Mouse (Mus musculus): Measurements from ENCODE around the gene Wipf3. TPM values are rescaled to one million over a fixed set of nuclear protein-coding genes. Genes with fewer than 3 reads are reported as not detected.

Gene Wipf3
- total RNA-seq, 2 experiments from 2014 or later = not detected

DNA sequence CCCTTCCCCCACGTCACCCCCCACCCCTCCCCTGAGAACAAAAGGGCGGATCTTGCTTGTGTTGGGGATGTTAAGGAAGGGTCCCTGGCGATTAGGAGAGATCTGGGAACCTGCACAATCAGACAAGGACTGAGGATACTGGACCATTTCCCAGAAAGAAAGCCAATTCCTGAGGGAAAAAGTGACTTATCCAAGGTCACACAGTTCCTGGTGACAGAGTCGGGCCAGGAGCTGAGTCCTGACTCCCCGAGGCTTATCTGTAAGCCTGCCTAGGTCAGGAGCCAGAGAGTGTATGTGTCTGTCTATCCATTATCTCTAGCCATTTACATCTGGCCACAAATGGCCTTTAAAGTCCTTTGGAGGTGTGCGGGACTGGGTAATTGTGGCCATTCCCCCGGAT, 818 bp downstream of the Wipf3 start:
- no peak for ATAC-seq (replicated peaks; ENCODE audit: low FRiP score, low TSS enrichment, poor library complexity, severe bottlenecking)

DNA sequence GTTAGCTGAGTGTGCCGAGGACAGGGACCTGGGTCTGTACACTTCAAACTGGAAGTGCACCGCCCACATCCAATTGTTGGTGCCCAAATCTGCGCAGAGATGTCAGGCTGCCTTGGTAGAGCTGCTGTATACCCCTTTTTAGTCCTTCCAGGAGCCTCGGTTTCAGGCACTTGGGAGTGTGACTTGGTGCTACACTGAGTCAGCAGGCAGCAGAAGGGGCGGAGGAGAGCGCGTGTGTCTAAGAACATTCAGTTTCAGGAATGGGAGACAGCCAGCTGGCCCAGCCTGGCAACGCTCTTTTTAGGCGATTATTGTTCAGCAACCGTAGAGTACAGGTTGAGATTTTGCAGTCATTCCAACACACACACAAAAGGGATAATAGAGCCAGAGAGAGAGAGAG, 2.4 kb downstream of the Wipf3 start:
- no peak for ATAC-seq (replicated peaks; ENCODE audit: low FRiP score, low TSS enrichment, poor library complexity, severe bottlenecking)

- ATAC-seq (replicated peaks; ENCODE audit: low FRiP score, low TSS enrichment, poor library complexity, severe bottlenecking) = no peak
Measured at GRCm38 (mm10) chr6:54432191-54432590, 2.8 kb downstream of the Wipf3 start.

DNA sequence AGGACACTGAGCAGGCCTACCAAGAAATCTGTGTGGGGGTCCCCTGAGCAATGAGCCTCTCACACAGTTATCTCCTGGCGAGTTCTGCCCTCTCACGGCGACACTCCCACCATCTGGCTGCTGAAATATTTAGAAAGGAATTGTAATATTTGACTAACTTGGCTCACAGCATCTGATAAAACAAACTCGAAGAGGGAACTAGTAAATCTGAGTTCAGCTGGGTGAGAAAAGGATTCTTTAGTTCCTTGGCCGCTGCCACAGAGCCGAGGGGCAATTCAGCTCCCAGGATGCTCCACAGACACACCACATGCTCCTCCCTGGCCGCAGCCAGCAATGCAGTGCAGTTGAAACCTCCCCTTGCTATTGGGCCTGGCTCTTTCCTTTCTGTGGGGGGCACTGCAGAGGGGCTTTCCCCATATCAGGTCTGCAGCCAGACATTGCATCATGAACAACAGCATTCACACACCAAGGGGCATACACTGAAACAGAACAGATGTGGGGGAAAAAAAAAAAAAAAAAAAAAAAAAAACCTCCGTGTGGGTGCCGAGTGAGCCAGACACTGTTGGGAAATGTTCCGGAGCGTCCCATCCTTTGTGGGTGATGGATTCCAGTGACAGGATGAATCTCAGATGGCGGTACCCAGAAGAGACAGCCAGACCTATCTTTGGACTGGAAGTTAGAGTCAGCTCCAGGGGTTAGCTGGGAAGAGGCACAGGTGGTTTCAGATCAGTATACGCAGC, 3.6 kb downstream of the Wipf3 start:
- no peak for ATAC-seq (replicated peaks; ENCODE audit: low FRiP score, low TSS enrichment, poor library complexity, severe bottlenecking)

GRCm38 (mm10) chr6:54434171-54434570, 4.8 kb downstream of the Wipf3 start:
- no peak for ATAC-seq (replicated peaks; ENCODE audit: low FRiP score, low TSS enrichment, poor library complexity, severe bottlenecking)

GRCm38 (mm10) chr6:54435663-54436062, 6.3 kb downstream of the Wipf3 start:
- ATAC-seq (replicated peaks; ENCODE audit: low FRiP score, low TSS enrichment, poor library complexity, severe bottlenecking) = no peak

GRCm38 (mm10) chr6:54436286-54436685, 6.9 kb downstream of the Wipf3 start:
- ATAC-seq (replicated peaks; ENCODE audit: low FRiP score, low TSS enrichment, poor library complexity, severe bottlenecking) = no peak

DNA sequence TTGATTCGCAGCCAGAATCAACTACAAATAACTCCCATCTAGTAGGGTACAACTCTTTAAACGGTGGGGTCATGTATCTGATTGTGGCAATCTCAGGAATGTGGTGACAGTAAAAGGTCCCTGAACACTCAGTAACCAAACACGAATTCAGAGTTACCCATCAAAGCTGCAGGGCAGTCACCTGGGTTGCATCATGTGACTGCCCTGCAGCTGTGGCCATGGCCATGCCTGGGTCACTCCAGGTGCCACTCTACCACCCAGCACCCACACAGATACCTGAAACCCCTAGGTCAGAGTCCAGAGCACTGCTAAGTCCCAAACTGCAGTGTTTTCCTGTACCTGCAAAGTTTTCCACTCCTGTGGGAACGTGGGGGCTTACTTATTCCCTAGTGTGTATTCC, 9.1 kb downstream of the Wipf3 start:
- ATAC-seq (replicated peaks; ENCODE audit: low FRiP score, low TSS enrichment, poor library complexity, severe bottlenecking) = no peak

DNA sequence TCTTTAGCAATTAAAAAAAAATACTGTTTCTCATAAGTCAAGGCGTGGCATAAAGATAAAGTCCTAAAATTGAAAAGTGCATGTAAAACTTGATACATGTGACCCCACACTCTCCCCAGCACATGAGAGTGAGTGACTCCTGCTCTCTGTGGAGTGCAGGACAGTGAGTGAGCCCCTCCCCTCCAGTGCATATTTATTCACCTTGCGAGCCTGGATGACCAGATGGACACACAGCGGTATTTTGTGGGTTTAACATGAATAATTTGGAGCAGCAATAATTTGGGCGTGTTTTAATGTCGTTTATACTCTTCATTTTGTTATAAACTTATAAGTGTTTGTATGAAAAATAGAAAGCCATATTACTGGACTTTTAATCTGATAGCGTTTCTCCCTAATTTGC, 11.3 kb downstream of the Wipf3 start:
- ATAC-seq (replicated peaks; ENCODE audit: low FRiP score, low TSS enrichment, poor library complexity, severe bottlenecking) = no peak

- ATAC-seq (replicated peaks; ENCODE audit: low FRiP score, low TSS enrichment, poor library complexity, severe bottlenecking) = no peak
Measured at GRCm38 (mm10) chr6:54443657-54444056, 14.3 kb downstream of the Wipf3 start.

GRCm38 (mm10) chr6:54444086-54444485, 14.7 kb downstream of the Wipf3 start:
- no peak for ATAC-seq (replicated peaks; ENCODE audit: low FRiP score, low TSS enrichment, poor library complexity, severe bottlenecking)

DNA sequence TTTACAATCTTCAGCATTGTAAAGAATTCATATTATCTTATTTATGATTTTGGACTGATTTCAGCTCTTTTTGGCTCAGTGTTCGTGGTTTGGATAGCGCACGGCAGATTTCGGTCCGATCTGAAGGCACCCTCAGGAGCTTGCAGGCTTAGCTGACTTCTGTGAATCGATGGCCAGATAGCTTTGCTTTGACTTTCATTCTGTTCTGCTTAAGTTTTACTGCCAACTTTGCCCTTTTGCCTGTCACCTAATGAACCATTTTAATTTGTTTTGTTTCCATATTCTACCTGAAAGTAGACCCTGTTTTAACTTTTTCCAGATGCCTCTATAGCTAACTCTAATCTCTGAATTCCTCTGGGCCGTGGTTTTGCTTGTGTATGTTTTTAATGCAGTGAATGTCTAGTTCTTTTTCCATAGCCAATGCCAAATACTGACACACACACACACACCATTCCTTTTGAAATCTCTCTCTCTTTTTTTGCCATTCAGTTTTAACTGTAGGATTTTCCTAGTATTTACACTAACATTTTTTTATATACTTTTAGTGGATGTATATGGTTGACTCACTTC, 15.9 kb downstream of the Wipf3 start:
- ATAC-seq (replicated peaks; ENCODE audit: low FRiP score, low TSS enrichment, poor library complexity, severe bottlenecking) = no peak

DNA sequence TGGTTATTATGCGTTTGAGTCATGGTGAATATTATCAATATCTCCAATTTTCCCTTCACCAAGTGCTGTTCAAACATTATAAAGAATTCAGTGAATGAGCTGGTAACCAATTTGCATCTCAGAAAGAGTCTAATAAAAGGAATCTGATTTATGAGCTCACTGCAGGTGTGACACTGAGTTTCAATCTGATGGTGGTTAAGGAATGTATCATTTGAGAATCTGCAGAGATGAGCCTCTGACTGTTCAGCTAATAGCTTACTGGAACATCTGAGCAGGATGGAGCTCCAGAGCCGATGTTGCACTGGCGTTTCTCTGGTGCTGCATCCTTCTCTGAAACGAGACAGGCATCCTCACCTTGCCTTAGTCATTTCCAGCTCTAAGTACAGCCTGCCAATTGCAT, 17.9 kb downstream of the Wipf3 start:
- no peak for ATAC-seq (replicated peaks; ENCODE audit: low FRiP score, low TSS enrichment, poor library complexity, severe bottlenecking)

- no peak for ATAC-seq (replicated peaks; ENCODE audit: low FRiP score, low TSS enrichment, poor library complexity, severe bottlenecking)
Measured at GRCm38 (mm10) chr6:54459661-54460060, 30.3 kb downstream of the Wipf3 start.

DNA sequence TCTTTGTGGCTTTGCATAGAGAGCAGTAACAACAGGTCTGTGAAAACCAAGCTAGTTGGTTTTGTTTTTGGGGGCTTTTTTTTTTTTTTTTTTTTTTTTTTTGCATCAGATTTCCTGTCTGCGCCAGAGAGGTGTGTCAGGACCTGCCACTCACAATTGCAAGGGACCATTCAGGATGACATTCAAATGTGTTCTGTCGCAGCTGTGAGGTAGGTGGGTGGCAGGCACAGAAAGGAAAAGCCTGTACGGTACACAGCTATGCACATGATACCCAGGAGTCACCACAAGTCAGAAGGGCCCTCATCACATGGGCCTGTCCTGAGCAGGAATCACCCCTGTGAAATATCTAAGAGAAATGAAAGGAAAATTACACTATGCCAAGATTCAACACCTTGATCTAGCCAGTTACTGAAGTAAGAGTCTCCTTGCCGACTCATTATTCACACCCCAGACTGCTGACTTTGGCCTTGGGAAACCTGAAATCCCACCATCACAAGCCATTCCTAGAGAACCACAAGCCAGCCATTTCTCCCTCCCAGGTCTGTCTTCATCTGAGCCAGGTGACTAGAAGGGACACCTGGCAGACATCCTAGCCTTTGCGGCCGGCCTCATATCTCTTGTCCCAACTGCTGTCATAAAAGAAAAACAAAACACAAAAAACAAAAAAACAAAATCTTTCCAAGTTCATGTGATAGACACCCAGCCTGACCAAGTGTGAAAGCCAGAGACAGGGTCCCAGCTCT, 30.9 kb downstream of the Wipf3 start:
- ATAC-seq (replicated peaks; ENCODE audit: low FRiP score, low TSS enrichment, poor library complexity, severe bottlenecking) = no peak

- peak; percentile 47 for ATAC-seq (replicated peaks; ENCODE audit: low FRiP score, low TSS enrichment, poor library complexity, severe bottlenecking)
Measured at GRCm38 (mm10) chr6:54460915-54461671, 31.7 kb downstream of the Wipf3 start.

DNA sequence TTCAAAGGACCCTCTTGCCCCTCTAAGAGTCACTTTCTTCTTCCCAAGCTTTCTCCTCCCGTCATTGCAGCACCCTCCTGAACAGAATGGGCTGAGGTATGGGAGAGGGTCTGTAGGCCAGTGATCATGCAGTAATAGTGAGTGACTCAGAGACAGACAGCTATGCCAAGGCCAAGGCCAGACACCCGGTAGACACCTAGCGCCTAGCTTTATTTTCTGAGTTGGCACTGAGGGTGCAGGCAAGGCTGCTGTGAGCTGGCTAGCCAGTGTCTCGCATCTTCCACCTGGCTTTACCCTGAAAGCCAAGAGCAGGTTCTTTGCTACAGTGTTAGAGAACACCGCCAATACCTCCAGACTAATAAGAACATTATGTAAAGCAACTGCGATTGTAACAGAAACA, 33.4 kb downstream of the Wipf3 start:
- no peak for ATAC-seq (replicated peaks; ENCODE audit: low FRiP score, low TSS enrichment, poor library complexity, severe bottlenecking)

DNA sequence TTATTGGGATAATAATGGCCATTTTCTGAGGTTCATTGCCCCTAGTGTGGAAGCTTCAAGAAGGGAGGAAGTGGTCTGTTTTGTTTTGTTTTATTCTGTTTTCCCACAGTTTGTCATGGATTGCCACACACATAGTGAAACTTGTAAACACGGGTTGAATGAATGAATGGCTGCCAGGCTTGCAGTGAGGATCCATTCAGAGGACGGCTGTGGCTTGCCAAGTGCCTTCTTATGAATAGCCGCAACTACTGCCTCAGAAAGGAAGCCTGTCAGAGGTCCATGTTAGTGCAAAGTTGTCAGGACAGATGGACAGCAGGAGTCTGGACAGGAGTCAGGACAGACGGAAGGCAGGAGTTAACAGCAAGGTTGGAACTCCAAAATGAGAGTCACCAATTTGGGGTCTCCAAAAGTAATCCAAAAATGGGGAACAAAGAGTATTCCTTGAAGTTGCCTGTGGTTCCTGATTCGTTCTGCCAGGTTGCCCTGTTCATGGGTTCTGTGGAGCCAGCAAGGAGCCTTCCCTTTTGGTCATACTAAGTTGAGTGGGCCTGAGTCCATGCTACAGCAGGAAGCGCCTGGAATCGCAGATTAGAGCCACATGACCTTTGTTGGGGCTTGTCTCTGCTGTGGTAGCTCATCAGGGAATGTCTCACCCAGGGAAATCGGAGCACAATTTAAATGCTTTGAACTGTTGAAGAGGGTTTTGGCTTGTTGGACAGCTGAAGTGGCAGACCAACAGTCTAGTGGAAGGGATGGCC, 34.5 kb downstream of the Wipf3 start:
- no peak for ATAC-seq (replicated peaks; ENCODE audit: low FRiP score, low TSS enrichment, poor library complexity, severe bottlenecking)

DNA sequence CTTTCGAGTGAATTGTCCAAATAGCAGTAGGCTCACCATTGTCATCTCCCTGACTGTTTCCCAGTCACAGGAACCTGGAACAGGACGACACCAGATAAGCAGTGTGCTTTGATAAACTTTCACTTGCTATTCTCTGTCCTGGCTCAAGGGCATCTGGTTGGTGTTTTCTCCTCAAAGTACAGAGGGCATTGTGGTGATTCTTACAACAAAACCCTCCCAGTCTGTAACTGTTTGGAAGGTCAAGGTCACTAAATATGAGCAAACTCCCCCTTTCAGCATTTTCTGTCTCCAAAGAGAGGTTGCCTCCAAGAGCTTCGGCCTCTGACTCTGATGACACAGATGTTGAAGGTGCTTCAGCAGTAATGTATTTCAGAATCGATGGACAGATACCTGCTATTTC, 35.5 kb downstream of the Wipf3 start:
- no peak for ATAC-seq (replicated peaks; ENCODE audit: low FRiP score, low TSS enrichment, poor library complexity, severe bottlenecking)

Measured in megakaryocyte-erythroid progenitor cell, adult 5-6 weeks (primary cell).